18 mouse cellular contexts compared by ENCODE assay signal in the genomic region with DNA sequence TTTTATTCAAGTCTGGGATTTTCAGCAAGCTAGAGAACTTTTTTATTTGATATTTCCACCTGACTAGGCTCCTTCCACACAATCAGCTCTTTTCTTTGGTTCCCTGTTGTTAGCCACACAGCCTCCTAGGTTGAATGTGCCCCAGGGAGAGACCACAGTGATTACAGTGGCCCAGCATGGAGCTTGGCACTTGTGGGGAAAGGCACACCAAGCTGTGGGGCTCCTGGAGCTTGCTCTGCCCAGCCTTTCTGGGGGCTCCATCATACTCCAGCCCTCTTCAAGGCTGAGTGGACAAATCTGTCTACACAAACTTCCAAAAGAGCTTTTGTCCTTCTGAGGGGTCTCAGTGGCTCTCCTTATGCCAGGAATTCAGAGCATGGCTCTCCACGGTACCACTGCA.
"Had no signal": no experiment of that assay in that cellular context is flagged by ENCODE, and none has a peak within 500 bp of the region (broad histone marks: within the 10 kb centered on the region; RNA-seq: fewer than 3 reads in every experiment).

No protein-coding gene starts in this region.

- H3K36me3 ChIP-seq: limb, embryonic 10.5 days; limb, embryonic 13.5 days; liver, embryonic 13.5 days; stomach, embryonic 15.5 days had no signal

- DNase-seq: kidney, adult 11 months; kidney, postnatal 25 days; layer of hippocampus, adult 9-11 months; liver; liver, embryonic 13.5 days; lung, postnatal 14 days; lung, postnatal 4 days; midbrain, embryonic 14.5 days; right cerebral cortex, adult 18-20 months; right cerebral cortex, postnatal 14 days; right cerebral cortex, postnatal 4 days; thymus, postnatal 25 days had no signal

- H3K9me3 ChIP-seq: limb, embryonic 10.5 days; limb, embryonic 13.5 days; liver, embryonic 13.5 days; stomach, embryonic 15.5 days had no signal

- H3K27ac ChIP-seq: kidney, postnatal 0 days; layer of hippocampus, adult 2 months; limb, embryonic 10.5 days; limb, embryonic 13.5 days; liver, embryonic 13.5 days; stomach, embryonic 15.5 days had no signal

- H3K9ac ChIP-seq: limb, embryonic 13.5 days; liver, embryonic 13.5 days; stomach, embryonic 15.5 days had no signal

- H3K27me3 ChIP-seq: limb, embryonic 13.5 days; liver, embryonic 13.5 days; stomach, embryonic 15.5 days had no signal

- H3K4me2 ChIP-seq: limb, embryonic 13.5 days; liver, embryonic 13.5 days; midbrain, embryonic 11.5 days; stomach, embryonic 15.5 days had no signal

- H3K4me1 ChIP-seq: limb, embryonic 10.5 days; limb, embryonic 13.5 days; liver, embryonic 13.5 days; stomach, embryonic 15.5 days had no signal

- H3K4me3 ChIP-seq: layer of hippocampus, adult 2 months; limb, embryonic 10.5 days; limb, embryonic 13.5 days; liver, embryonic 13.5 days; stomach, embryonic 15.5 days had no signal
